Mouse (Mus musculus): ENCODE data around the gene Mtrex.

- TF ChIP-seq CTCF (conservative IDR thresholded peaks at IDR 0.05; ENCODE audit: low read length): no peak
- no peak for TF ChIP-seq POU5F1 (IDR thresholded peaks at IDR 0.05; ENCODE audit: borderline replicate concordance, low read length)
- no peak for TF ChIP-seq NANOG (IDR thresholded peaks at IDR 0.05; ENCODE audit: borderline replicate concordance, low read length)
Measured at GRCm38 (mm10) chr13:112825479-112825878, 101.7 kb downstream of the Mtrex start.

All from E14TG2a.4 (cell line).